9 mouse cellular contexts compared by ENCODE assay signal in genomic region chr9:101689532-101690401, GRCm38 (mm10).
DNase-seq lines count a peak whose midpoint lies in the region; ATAC-seq lines count a peak whose summit lies in the region.
"Had no signal": no experiment of that assay in that cellular context is flagged by ENCODE, and none has a peak within 500 bp of the region (broad histone marks: within the 10 kb centered on the region; RNA-seq: fewer than 3 reads in every experiment).

No protein-coding gene starts in this region.

- peaks cover 4% of the 10 kb centered on the region; the same call in 1 of the 2 replicates for H3K4me1 ChIP-seq in forebrain, embryonic 14.5 days (ENCODE audit: control insufficient read depth, insufficient read depth, low read length)
- no peaks in the 10 kb centered on the region for H3K4me1 ChIP-seq in lung, embryonic 16.5 days (replicated peaks; ENCODE audit: control insufficient read depth, insufficient read depth, low read length)

- DNase-seq in Muller cell, postnatal 12 days (ENCODE audit: inconsistent ontology term) = peak; percentile 73
- peak; percentile 82 for DNase-seq in cerebellum, adult 11 months
- DNase-seq in forebrain, embryonic 14.5 days (ENCODE audit: low spot score) = peak; percentile 98
- DNase-seq in layer of hippocampus, adult 9-10 months (ENCODE audit: low spot score) = peak; percentile 88
- DNase-seq in retina, postnatal 1 day = peak; percentile 91
- DNase-seq in urinary bladder, postnatal 36 days (ENCODE audit: low spot score in 2 of 2) = peak; percentile 60 to 73

- WGBS in forebrain, embryonic 14.5 days = 17% methylated on average over 11 of the region's 11 CpGs
- WGBS in lung, embryonic 16.5 days = 13% methylated on average over 11 of the region's 11 CpGs

- peak overlapping the region; percentile 64; the same call in 1 of the 2 replicates for H3K9ac ChIP-seq in forebrain, embryonic 14.5 days (ENCODE audit: low read length)
- H3K9ac ChIP-seq in lung, embryonic 16.5 days (ENCODE audit: low read length) = no peak overlapping the region

- no peaks in the 10 kb centered on the region for H3K27me3 ChIP-seq in forebrain, embryonic 14.5 days (replicated peaks; ENCODE audit: control insufficient read depth, insufficient read depth, low read length)
- no peaks in the 10 kb centered on the region; the same call in 1 of the 2 replicates for H3K27me3 ChIP-seq in lung, embryonic 16.5 days (ENCODE audit: control insufficient read depth, insufficient read depth, low read depth, low read length)

- H3K4me3 ChIP-seq in forebrain, embryonic 14.5 days (ENCODE audit: low read depth, low read length) = peak overlapping the region; percentile 20
- H3K4me3 ChIP-seq in lung, embryonic 16.5 days (ENCODE audit: low read length) = no peak overlapping the region
- H3K4me3 ChIP-seq: erythroblast, embryonic 14.5 days had no signal

- H3K4me2 ChIP-seq in forebrain, embryonic 14.5 days (ENCODE audit: low read length) = peak overlapping the region; percentile 52
- H3K4me2 ChIP-seq in lung, embryonic 16.5 days (ENCODE audit: low read depth, low read length) = no peak overlapping the region

- H3K9me3 ChIP-seq in forebrain, embryonic 14.5 days (replicated peaks; ENCODE audit: control insufficient read depth, low read length) = no peaks in the 10 kb centered on the region; the same call in 1 of the 2 replicates
- no peaks in the 10 kb centered on the region for H3K9me3 ChIP-seq in lung, embryonic 16.5 days (ENCODE audit: control insufficient read depth, low read length)

- peak; percentile 91 for ATAC-seq in forebrain, embryonic 14.5 days
- peak; percentile 67 to 76; a peak in 3 of 4 replicates for ATAC-seq in hematopoietic stem cell, adult 5-6 weeks (replicated peaks in 1 of 2; ENCODE audit: insufficient read depth in 1 of 2, low FRiP score in 2 of 2, low TSS enrichment in 1 of 2, low read depth in 1 of 2, poor library complexity in 2 of 2, severe bottlenecking in 2 of 2)
- ATAC-seq in lung, embryonic 16.5 days (ENCODE audit: low read depth) = peak; percentile 61

- H3K27ac ChIP-seq in forebrain, embryonic 14.5 days (ENCODE audit: low read depth, low read length) = no peak overlapping the region
- H3K27ac ChIP-seq in lung, embryonic 16.5 days (ENCODE audit: low read length) = no peak overlapping the region

- H3K36me3 ChIP-seq in forebrain, embryonic 14.5 days (ENCODE audit: control insufficient read depth, insufficient read depth, low read length) = no peaks in the 10 kb centered on the region
- H3K36me3 ChIP-seq in lung, embryonic 16.5 days (ENCODE audit: control insufficient read depth, insufficient read depth, low read length) = no peaks in the 10 kb centered on the region
